In the genomic region with DNA sequence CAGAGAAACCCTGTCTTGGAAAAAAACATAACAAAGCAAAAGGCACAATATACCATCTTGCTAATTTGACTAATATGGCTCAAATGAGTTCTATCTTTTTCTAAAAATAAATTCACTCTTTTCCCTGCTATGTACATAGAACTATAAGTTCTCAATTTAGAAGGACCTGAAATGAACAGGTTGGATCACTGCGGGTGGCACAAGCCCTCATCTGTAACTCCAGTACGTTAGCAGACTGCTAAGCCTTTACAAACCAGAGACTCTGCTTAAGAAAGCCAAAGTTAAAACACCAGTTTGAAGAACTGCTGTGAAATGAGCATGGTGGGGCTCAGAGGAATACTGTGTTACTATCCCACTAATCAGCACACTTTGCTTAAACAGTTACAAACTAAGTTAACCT, we compare ENCODE assay signal across 8 mouse cellular contexts.
"Had no signal": no experiment of that assay in that cellular context is flagged by ENCODE, and none has a peak within 500 bp of the region (broad histone marks: within the 10 kb centered on the region; RNA-seq: fewer than 3 reads in every experiment).

No protein-coding gene starts in this region.

- DNase-seq: kidney, postnatal 14 days; kidney, postnatal 4 days; liver; lung, adult 18-20 months; lung, postnatal 10 days; lung, postnatal 36 days; thymus, adult 18-20 months; thymus, postnatal 36 days had no signal
